Mouse (Mus musculus) neural tube, embryonic 13.5 days (tissue): ENCODE results near the gene Cars. TPM values are rescaled to one million over a fixed set of nuclear protein-coding genes. Genes with fewer than 3 reads are reported as not detected.

Experiments used
- ATAC-seq: fragments of 200-750 bp; cut with Nextera tagmentation; 2 replicates; pipeline ENCODE4 v1.8.0; 2017; ENCODE audit warnings: low read depth, mild to moderate bottlenecking, moderate TSS enrichment, moderate library complexity
- H3K27ac ChIP-seq: fragments of 300-500 bp; sonication (generic); replicated peaks from 2 replicates; pipeline ENCODE4 v1.5.1; 2015; ENCODE audit warnings: moderate library complexity, mild to moderate bottlenecking, inconsistent platforms
- H3K27me3 ChIP-seq: fragments of 300-500 bp; sonication (generic); 2 replicates; pipeline ENCODE4 v1.6.1; 2015; ENCODE audit warnings: mild to moderate bottlenecking, inconsistent platforms
- H3K36me3 ChIP-seq: fragments of 300-500 bp; sonication (generic); 2 replicates; pipeline ENCODE4 v1.6.1; 2015; ENCODE audit warnings: mild to moderate bottlenecking, inconsistent platforms
- H3K4me1 ChIP-seq: fragments of 300-500 bp; sonication (generic); replicated peaks from 2 replicates; pipeline ENCODE4 v1.6.1; 2015; ENCODE audit warnings: inconsistent platforms
- H3K4me2 ChIP-seq: fragments of 300-500 bp; sonication (generic); 2 replicates; pipeline ENCODE4 v1.6.1; 2015; ENCODE audit warnings: inconsistent platforms, mild to moderate bottlenecking, moderate library complexity
- H3K4me3 ChIP-seq: fragments of 300-500 bp; sonication (generic); 2 replicates; pipeline ENCODE4 v1.5.1; 2015; ENCODE audit warnings: mild to moderate bottlenecking, inconsistent platforms
- H3K9ac ChIP-seq: fragments of 300-500 bp; sonication (generic); 2 replicates; pipeline ENCODE4 v1.6.1; 2015; ENCODE audit warnings: moderate library complexity, mild to moderate bottlenecking, inconsistent platforms
- H3K9me3 ChIP-seq: fragments of 300-500 bp; sonication (generic); 2 replicates; pipeline ENCODE4 v1.6.1; 2016; ENCODE audit warnings: inconsistent platforms
- WGBS: fragments of 180-500 bp; shearing (Covaris S2); methylation state at CpG from one replicate; pipeline ENCODE4 v1.1.7; 2015; 5-methylcytosine and 5-hydroxymethylcytosine counted together
- polyA plus RNA-seq: library from polyadenylated mRNA; unstranded; fragments of >200 nt; fragmentation: Nextera tagmentation; extraction: Ambion mirVana; gene quantifications from 2 replicates; pipeline ENCODE4 v1.2.1, GENCODE M21; 2015

The Cars gene
- polyA plus RNA-seq, 1 experiment from 2014 or later, result 57.8 TPM

GRCm38 (mm10) chr7:143614404-143615135 is 14.7 kb upstream of the Cars start:
- WGBS, result 65% methylated on average over 9 of the region's 9 CpGs
- Histone ChIP-seq H3K4me2 (no peak overlapping the region), H3K27me3 (no peaks in the 10 kb centered on the region), H3K36me3 (no peaks in the 10 kb centered on the region), H3K4me1 (no peaks in the 10 kb centered on the region), H3K9ac (no peak overlapping the region), H3K4me3 (no peak overlapping the region), H3K9me3 (no peaks in the 10 kb centered on the region), H3K27ac (no peak overlapping the region)
- ATAC-seq, result no peak

GRCm38 (mm10) chr7:143612215-143612614 is 12.3 kb upstream of the Cars start:
- Histone ChIP-seq H3K4me1 (no peaks in the 10 kb centered on the region), H3K9me3 (no peaks in the 10 kb centered on the region), H3K9ac (no peak overlapping the region), H3K27me3 (no peaks in the 10 kb centered on the region), H3K36me3 (no peaks in the 10 kb centered on the region), H3K27ac (no peak overlapping the region), H3K4me3 (no peak overlapping the region), H3K4me2 (no peak overlapping the region)
- ATAC-seq, result no peak
- 57% methylated on average over 3 of the region's 3 CpGs for WGBS

- Histone ChIP-seq H3K36me3 (no peaks in the 10 kb centered on the region), H3K4me3 (no peak overlapping the region), H3K9me3 (no peaks in the 10 kb centered on the region), H3K27ac (no peak overlapping the region), H3K4me2 (no peak overlapping the region), H3K4me1 (no peaks in the 10 kb centered on the region; the same call in 1 of the 2 replicates), H3K27me3 (no peaks in the 10 kb centered on the region), H3K9ac (no peak overlapping the region)
- no peak for ATAC-seq
- 91% methylated on average over 3 of the region's 3 CpGs for WGBS
Measured at GRCm38 (mm10) chr7:143605321-143605720, 5.4 kb upstream of the Cars start.

- Histone ChIP-seq H3K4me2 (no peak overlapping the region), H3K36me3 (no peaks in the 10 kb centered on the region), H3K27ac (no peak overlapping the region), H3K4me1 (no peaks in the 10 kb centered on the region; the same call in 1 of the 2 replicates), H3K9me3 (no peaks in the 10 kb centered on the region), H3K9ac (no peak overlapping the region), H3K27me3 (no peaks in the 10 kb centered on the region), H3K4me3 (no peak overlapping the region)
- WGBS, result 74% methylated on average over 2 of the region's 2 CpGs
- no peak for ATAC-seq
Measured at GRCm38 (mm10) chr7:143604889-143605288, 5.0 kb upstream of the Cars start.

GRCm38 (mm10) chr7:143601705-143602104 is 1.8 kb upstream of the Cars start:
- Histone ChIP-seq H3K27ac (no peak overlapping the region), H3K9me3 (no peaks in the 10 kb centered on the region), H3K27me3 (no peaks in the 10 kb centered on the region), H3K4me1 (peaks cover 16% of the 10 kb centered on the region), H3K4me3 (no peak overlapping the region), H3K9ac (no peak overlapping the region), H3K36me3 (0 out of 2 replicates have a peak, but pooled peaks cover under 1% of the 10 kb centered on the region), H3K4me2 (no peak overlapping the region)
- 75% methylated on average over 2 of the region's 2 CpGs for WGBS
- no peak for ATAC-seq

GRCm38 (mm10) chr7:143600231-143600740 is 396 bp upstream of the Cars start:
- H3K9me3 ChIP-seq, result no peaks in the 10 kb centered on the region
- H3K4me1 ChIP-seq, result peaks cover 22% of the 10 kb centered on the region
- no peak; the same call in 1 of the 2 replicates for ATAC-seq
- peaks cover 8% of the 10 kb centered on the region; the same call in 1 of the 2 replicates for H3K36me3 ChIP-seq
- H3K27ac ChIP-seq, result no peak overlapping the region
- no peaks in the 10 kb centered on the region for H3K27me3 ChIP-seq
- WGBS, result 10% methylated on average over 14 of the region's 15 CpGs
- peak overlapping the region; percentile 89 for H3K4me3 ChIP-seq
- peak overlapping the region; percentile 99 for H3K4me2 ChIP-seq
- H3K9ac ChIP-seq, result peak overlapping the region; percentile 92

GRCm38 (mm10) chr7:143594865-143595264 is 5.0 kb downstream of the Cars start:
- WGBS, result 38% methylated on average over 5 of the region's 5 CpGs
- Histone ChIP-seq H3K9me3 (no peaks in the 10 kb centered on the region), H3K27me3 (no peaks in the 10 kb centered on the region), H3K36me3 (peaks cover 31% of the 10 kb centered on the region), H3K4me2 (no peak overlapping the region), H3K4me1 (peaks cover 39% of the 10 kb centered on the region), H3K4me3 (no peak overlapping the region), H3K27ac (peak overlapping the region; percentile 50), H3K9ac (no peak overlapping the region)
- ATAC-seq, result peak; percentile 45; the same call in 1 of the 2 replicates

- Histone ChIP-seq H3K27ac (no peak overlapping the region), H3K4me3 (no peak overlapping the region), H3K4me2 (no peak overlapping the region), H3K27me3 (no peaks in the 10 kb centered on the region), H3K36me3 (peaks cover 51% of the 10 kb centered on the region), H3K9ac (no peak overlapping the region), H3K4me1 (peaks cover 24% of the 10 kb centered on the region), H3K9me3 (no peaks in the 10 kb centered on the region)
- WGBS, result 91% methylated on average over 10 of the region's 10 CpGs
- no peak for ATAC-seq
Measured at GRCm38 (mm10) chr7:143592255-143592654, 7.6 kb downstream of the Cars start.

GRCm38 (mm10) chr7:143588006-143588405 is 11.9 kb downstream of the Cars start:
- WGBS, result 94% methylated on average over 4 of the region's 4 CpGs
- H3K9me3 ChIP-seq, result no peaks in the 10 kb centered on the region
- H3K4me3 ChIP-seq, result no peak overlapping the region
- no peaks in the 10 kb centered on the region for H3K27me3 ChIP-seq
- H3K4me1 ChIP-seq, result no peaks in the 10 kb centered on the region
- H3K9ac ChIP-seq, result no peak overlapping the region
- ATAC-seq, result no peak
- no peak overlapping the region for H3K27ac ChIP-seq
- H3K36me3 ChIP-seq, result peaks cover 84% of the 10 kb centered on the region
- no peak overlapping the region for H3K4me2 ChIP-seq

- Histone ChIP-seq H3K36me3 (peaks cover 88% of the 10 kb centered on the region), H3K4me2 (no peak overlapping the region), H3K27ac (no peak overlapping the region), H3K9me3 (no peaks in the 10 kb centered on the region), H3K27me3 (no peaks in the 10 kb centered on the region), H3K9ac (no peak overlapping the region), H3K4me1 (no peaks in the 10 kb centered on the region), H3K4me3 (no peak overlapping the region)
- ATAC-seq, result no peak
- WGBS, result 90% methylated on average over 5 of the region's 5 CpGs
Measured at GRCm38 (mm10) chr7:143587586-143587985, 12.3 kb downstream of the Cars start.

- 44% methylated on average over 3 of the region's 3 CpGs for WGBS
- Histone ChIP-seq H3K9me3 (no peaks in the 10 kb centered on the region), H3K9ac (no peak overlapping the region), H3K36me3 (peaks cover 94% of the 10 kb centered on the region), H3K4me2 (no peak overlapping the region), H3K27ac (no peak overlapping the region), H3K27me3 (no peaks in the 10 kb centered on the region), H3K4me3 (no peak overlapping the region), H3K4me1 (no peaks in the 10 kb centered on the region)
- ATAC-seq, result no peak
Measured at GRCm38 (mm10) chr7:143583956-143584355, 15.9 kb downstream of the Cars start.

- H3K36me3 ChIP-seq, result peaks cover 95% of the 10 kb centered on the region
- no peak overlapping the region for H3K27ac ChIP-seq
- H3K9ac ChIP-seq, result no peak overlapping the region
- H3K4me1 ChIP-seq, result no peaks in the 10 kb centered on the region
- H3K27me3 ChIP-seq, result no peaks in the 10 kb centered on the region
- H3K4me2 ChIP-seq, result no peak overlapping the region
- no peak for ATAC-seq
- no peak overlapping the region for H3K4me3 ChIP-seq
- H3K9me3 ChIP-seq, result no peaks in the 10 kb centered on the region
- WGBS, result 94% methylated on average over 5 of the region's 5 CpGs
Measured at GRCm38 (mm10) chr7:143583025-143583424, 16.9 kb downstream of the Cars start.

GRCm38 (mm10) chr7:143575751-143576150 is 24.1 kb downstream of the Cars start:
- H3K27ac ChIP-seq, result no peak overlapping the region
- no peaks in the 10 kb centered on the region for H3K9me3 ChIP-seq
- 94% methylated on average over 11 of the region's 11 CpGs for WGBS
- ATAC-seq, result no peak
- no peak overlapping the region for H3K9ac ChIP-seq
- no peak overlapping the region for H3K4me3 ChIP-seq
- H3K4me1 ChIP-seq, result no peaks in the 10 kb centered on the region
- no peak overlapping the region for H3K4me2 ChIP-seq
- H3K36me3 ChIP-seq, result peaks cover 99% of the 10 kb centered on the region
- no peaks in the 10 kb centered on the region for H3K27me3 ChIP-seq
